Mouse (Mus musculus) midbrain, embryonic 13.5 days (tissue): ENCODE results near the gene Pnmt. TPM values are rescaled to one million over a fixed set of nuclear protein-coding genes. Genes with fewer than 3 reads are reported as not detected.

Experiments
- ATAC-seq: fragments of 200-750 bp; cut with Nextera tagmentation; 2 replicates; pipeline ENCODE4 v1.8.0; 2017; ENCODE audit warnings: mild to moderate bottlenecking, moderate TSS enrichment, moderate library complexity
- H3K27ac ChIP-seq: fragments of 300-500 bp; sonication (generic); 2 replicates; pipeline ENCODE4 v1.5.1; 2015; ENCODE audit warnings: inconsistent platforms, mild to moderate bottlenecking, moderate library complexity
- H3K27me3 ChIP-seq: fragments of 300-500 bp; sonication (generic); 2 replicates; pipeline ENCODE4 v1.6.1; 2015; ENCODE audit warnings: mild to moderate bottlenecking, inconsistent platforms
- H3K36me3 ChIP-seq: fragments of 300-500 bp; sonication (generic); 2 replicates; pipeline ENCODE4 v1.6.1; 2015; ENCODE audit warnings: mild to moderate bottlenecking, inconsistent platforms
- H3K4me1 ChIP-seq: fragments of 300-500 bp; sonication (generic); replicated peaks from 2 replicates; pipeline ENCODE4 v1.6.1; 2015; ENCODE audit warnings: inconsistent platforms
- H3K4me2 ChIP-seq: fragments of 300-500 bp; sonication (generic); replicated peaks from 2 replicates; pipeline ENCODE4 v1.6.1; 2015; ENCODE audit warnings: moderate library complexity, mild to moderate bottlenecking, inconsistent platforms
- H3K4me3 ChIP-seq: fragments of 300-500 bp; sonication (generic); replicated peaks from 2 replicates; pipeline ENCODE4 v1.5.1; 2015; ENCODE audit warnings: mild to moderate bottlenecking, inconsistent platforms
- H3K9ac ChIP-seq: fragments of 300-500 bp; sonication (generic); replicated peaks from 2 replicates; pipeline ENCODE4 v1.6.1; 2015; ENCODE audit warnings: mild to moderate bottlenecking, inconsistent platforms
- H3K9me3 ChIP-seq: fragments of 300-500 bp; sonication (generic); 2 replicates; pipeline ENCODE4 v1.6.1; 2016; ENCODE audit warnings: mild to moderate bottlenecking, inconsistent platforms
- WGBS: fragments of 180-500 bp; shearing (Covaris S2); methylation state at CpG from one replicate; pipeline ENCODE4 v1.1.7; 2015; 5-methylcytosine and 5-hydroxymethylcytosine counted together
- polyA plus RNA-seq: library from polyadenylated mRNA; unstranded; fragments of >200 nt; fragmentation: Nextera tagmentation; extraction: Ambion mirVana; gene quantifications from 2 replicates; pipeline ENCODE4 v1.2.1, GENCODE M21; 2015

The Pnmt gene
- polyA plus RNA-seq, 1 experiment from 2014 or later = 0.23 TPM

DNA sequence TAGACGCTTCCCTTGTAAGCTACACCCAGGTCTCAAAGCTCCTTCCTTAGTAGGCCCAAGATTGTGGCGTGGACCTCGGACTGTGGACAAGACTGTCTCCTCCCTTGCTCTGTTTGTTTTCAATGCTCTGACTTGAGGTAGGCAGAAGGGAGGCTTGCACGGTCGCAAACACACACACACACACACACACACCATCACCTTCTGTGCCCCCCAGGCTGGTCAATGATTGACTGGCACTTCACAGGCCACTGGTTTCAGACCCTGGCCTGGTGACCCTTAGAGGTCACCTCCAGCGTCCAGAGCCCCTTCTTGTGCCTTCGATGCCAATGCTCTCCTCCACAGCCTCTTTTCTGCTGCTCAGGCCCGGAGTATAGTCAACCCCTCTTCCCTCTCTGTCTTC lies 22.6 kb downstream of the Pnmt start:
- H3K4me2 ChIP-seq = peak overlapping the region; percentile 21; the same call in 1 of the 2 replicates
- H3K4me1 ChIP-seq = peaks cover 32% of the 10 kb centered on the region
- H3K9ac ChIP-seq = no peak overlapping the region; the same call in 1 of the 2 replicates
- no peak overlapping the region for H3K4me3 ChIP-seq
- no peaks in the 10 kb centered on the region for H3K9me3 ChIP-seq
- H3K27ac ChIP-seq = no peak overlapping the region
- H3K27me3 ChIP-seq = peaks cover 45% of the 10 kb centered on the region
- no peak for ATAC-seq
- WGBS = 51% methylated on average over 8 of the region's 8 CpGs
- no peaks in the 10 kb centered on the region for H3K36me3 ChIP-seq

DNA sequence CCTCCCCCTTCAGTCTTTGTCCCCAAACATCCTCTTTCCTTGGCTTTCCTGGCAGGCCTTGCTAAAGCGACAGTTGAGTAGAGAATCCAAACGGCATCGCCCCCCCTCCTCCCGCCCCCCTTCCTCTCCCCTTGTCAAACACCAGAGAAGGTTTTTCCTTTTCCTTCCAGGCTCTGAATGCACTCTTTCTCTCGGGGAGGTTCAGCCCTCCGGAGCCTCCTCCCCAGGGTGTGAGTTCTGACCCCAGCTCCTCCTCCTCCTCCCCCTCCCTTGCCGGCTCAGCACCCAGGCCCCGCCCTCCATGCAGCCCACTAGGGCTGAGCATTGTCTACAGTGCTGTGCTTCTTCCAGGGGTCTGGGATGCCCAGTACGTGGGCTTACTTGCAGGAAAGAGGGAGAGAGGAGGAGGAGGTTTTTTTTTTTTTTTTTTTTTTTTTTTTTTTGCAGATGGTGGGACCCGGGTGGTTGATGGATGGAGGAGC lies 23.1 kb downstream of the Pnmt start:
- H3K4me3 ChIP-seq = no peak overlapping the region
- no peak overlapping the region for H3K27ac ChIP-seq
- H3K4me1 ChIP-seq = peaks cover 37% of the 10 kb centered on the region
- no peaks in the 10 kb centered on the region for H3K9me3 ChIP-seq
- no peak overlapping the region; the same call in 1 of the 2 replicates for H3K9ac ChIP-seq
- WGBS = 3% methylated on average over 10 of the region's 10 CpGs
- ATAC-seq = peak; percentile 49; the same call in 1 of the 2 replicates
- H3K4me2 ChIP-seq = peak overlapping the region; percentile 21
- no peaks in the 10 kb centered on the region for H3K36me3 ChIP-seq
- H3K27me3 ChIP-seq = peaks cover 48% of the 10 kb centered on the region

DNA sequence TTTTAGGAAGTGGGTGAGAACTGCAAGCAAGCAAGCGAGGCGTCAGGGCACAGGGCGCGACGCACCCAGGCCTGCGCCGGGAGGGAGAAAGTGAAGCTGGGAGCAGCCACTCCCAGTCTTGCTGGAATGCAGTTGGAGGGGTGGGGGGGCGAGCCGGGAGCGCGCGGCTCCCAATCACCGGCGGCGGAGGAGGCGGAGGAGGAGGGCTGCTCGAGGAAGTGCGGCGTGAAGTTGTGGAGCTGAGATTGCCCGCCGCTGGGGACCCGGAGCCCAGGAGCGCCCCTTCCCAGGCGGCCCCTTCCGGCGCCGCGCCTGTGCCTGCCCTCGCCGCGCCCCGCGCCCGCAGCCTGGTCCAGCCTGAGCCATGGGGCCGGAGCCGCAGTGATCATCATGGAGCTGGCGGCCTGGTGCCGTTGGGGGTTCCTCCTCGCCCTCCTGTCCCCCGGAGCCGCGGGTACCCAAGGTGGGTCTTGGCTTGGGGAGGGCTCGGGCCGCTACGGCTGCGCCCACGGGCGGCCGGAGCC lies 26.1 kb downstream of the Pnmt start, which contains the start of gene Erbb2:
Gene Erbb2 (plus strand): TSS at position 198 of the 524 bp plus-strand sequence.
- Histone ChIP-seq H3K27me3 (peaks cover 48% of the 10 kb centered on the region), H3K4me2 (peak within 1 kb of the TSS; percentile 98), H3K4me3 (peak within 1 kb of the TSS; percentile 66), H3K4me1 (peaks cover 37% of the 10 kb centered on the region), H3K9me3 (no peaks in the 10 kb centered on the region), H3K36me3 (no peaks in the 10 kb centered on the region), H3K27ac (peak within 1 kb of the TSS; percentile 65), H3K9ac (peak within 1 kb of the TSS; percentile 78)
- under 1% methylated on average over 31 of the region's 49 CpGs for WGBS
- peak; percentile 72 for ATAC-seq

DNA sequence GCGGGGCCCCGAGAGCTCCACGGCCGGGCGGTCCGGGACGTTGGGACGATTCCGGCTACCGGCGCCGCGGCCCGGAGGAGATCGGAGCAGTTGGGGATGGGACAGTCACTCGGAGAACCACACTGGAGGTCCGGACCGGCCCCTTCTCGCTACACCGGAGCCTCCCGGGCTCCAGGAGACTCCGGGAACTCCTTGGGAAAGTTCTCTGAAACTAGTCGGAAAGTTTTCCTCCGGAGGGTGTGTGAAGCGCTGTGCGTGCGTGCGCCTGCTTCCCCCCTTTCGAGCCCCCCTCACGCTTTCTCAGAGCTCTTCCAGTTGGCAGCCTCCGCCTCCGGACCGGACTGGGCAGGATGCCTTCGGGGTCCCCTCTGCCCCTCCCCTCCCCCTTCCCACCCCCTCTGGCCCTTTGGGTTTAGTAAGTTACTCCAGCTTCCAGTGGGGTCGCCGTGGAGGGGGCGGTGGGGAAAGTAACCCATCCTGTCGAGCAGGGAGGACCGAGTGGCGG lies 26.6 kb downstream of the Pnmt start:
- Histone ChIP-seq H3K4me3 (peak overlapping the region; percentile 66), H3K4me2 (peak overlapping the region; percentile 98), H3K9ac (peak overlapping the region; percentile 78), H3K4me1 (peaks cover 37% of the 10 kb centered on the region), H3K9me3 (no peaks in the 10 kb centered on the region), H3K27ac (peak overlapping the region; percentile 65), H3K27me3 (peaks cover 48% of the 10 kb centered on the region), H3K36me3 (no peaks in the 10 kb centered on the region)
- 0% methylated on average over 39 of the region's 40 CpGs for WGBS
- peak; percentile 46 for ATAC-seq

DNA sequence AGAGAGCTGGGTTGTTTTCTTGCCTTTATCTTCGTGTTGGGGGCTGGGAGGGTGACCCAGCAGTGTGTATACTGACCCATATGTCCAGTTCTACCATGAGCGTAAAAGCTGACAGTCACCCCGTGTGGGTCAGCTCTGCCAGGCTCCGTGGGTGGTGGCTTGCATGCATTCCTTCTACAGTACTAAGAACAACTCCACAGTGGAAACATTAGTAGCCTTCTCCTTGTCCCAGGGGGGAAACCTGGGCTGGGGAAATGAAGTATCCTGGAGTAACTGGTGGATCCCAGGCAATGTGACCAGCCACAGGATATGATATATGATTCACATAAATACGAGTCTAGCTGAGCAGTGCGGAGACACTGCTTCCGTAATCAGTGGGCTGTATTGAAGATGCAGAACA lies 27.5 kb downstream of the Pnmt start:
- Histone ChIP-seq H3K27ac (no peak overlapping the region), H3K4me2 (peak overlapping the region; percentile 98), H3K9me3 (no peaks in the 10 kb centered on the region), H3K4me3 (peak overlapping the region; percentile 66), H3K4me1 (peaks cover 37% of the 10 kb centered on the region), H3K36me3 (no peaks in the 10 kb centered on the region), H3K27me3 (peaks cover 48% of the 10 kb centered on the region), H3K9ac (no peak overlapping the region; the same call in 1 of the 2 replicates)
- no peak for ATAC-seq
- 35% methylated on average over 7 of the region's 7 CpGs for whole genome bisulfite sequencing

DNA sequence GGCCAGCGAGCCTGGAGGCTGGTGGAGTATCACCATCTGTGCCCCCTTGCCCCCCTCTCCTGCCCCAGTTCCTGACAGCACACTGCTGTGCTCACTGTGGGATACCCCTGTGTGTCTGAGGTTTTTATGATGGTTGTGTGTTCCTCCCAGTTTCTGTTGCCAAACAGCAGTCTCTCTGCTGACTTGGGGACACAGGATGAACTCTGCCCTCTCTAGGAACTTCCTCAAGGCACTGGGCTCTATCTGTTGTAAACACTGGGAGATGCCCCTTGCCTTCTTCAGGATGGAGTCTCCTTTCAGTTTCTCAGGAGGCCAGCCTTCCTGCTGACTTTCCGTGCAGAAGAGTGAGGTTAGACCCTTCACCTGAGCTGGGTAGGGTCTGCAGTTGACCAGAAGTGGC lies 27.9 kb downstream of the Pnmt start:
- Histone ChIP-seq H3K9me3 (no peaks in the 10 kb centered on the region), H3K4me2 (peak overlapping the region; percentile 98), H3K27me3 (peaks cover 48% of the 10 kb centered on the region), H3K36me3 (no peaks in the 10 kb centered on the region), H3K4me3 (no peak overlapping the region), H3K9ac (no peak overlapping the region; the same call in 1 of the 2 replicates), H3K27ac (no peak overlapping the region), H3K4me1 (peaks cover 32% of the 10 kb centered on the region)
- ATAC-seq = no peak
- 22% methylated on average over 2 of the region's 2 CpGs for WGBS

DNA sequence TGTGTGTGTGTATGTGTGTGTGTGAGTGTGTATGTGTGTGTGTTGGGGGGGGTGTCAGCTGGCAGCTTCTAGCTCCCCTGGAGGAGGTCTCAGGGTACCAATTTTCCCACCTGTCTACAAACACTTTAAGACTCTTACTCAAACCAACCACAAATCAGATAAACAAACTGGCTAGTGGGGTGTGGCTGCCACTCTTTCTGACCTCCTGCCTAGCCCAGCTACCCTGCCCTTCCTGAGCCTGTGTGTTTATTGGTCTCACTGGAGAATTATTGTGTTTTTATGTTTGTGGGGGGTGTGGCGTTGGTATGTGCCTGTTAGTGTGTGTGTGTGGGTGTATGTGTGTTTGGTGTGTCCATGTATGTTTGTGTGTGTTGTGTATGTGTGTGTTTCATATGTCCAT lies 30.8 kb downstream of the Pnmt start:
- no peak overlapping the region for H3K4me2 ChIP-seq
- ATAC-seq = no peak
- H3K4me3 ChIP-seq = no peak overlapping the region
- H3K27me3 ChIP-seq = peaks cover 27% of the 10 kb centered on the region
- H3K9me3 ChIP-seq = no peaks in the 10 kb centered on the region
- no peak overlapping the region for H3K27ac ChIP-seq
- no peak overlapping the region for H3K9ac ChIP-seq
- 81% methylated on average over 1 of the region's 1 CpGs for WGBS
- no peaks in the 10 kb centered on the region for H3K36me3 ChIP-seq
- peaks cover 23% of the 10 kb centered on the region for H3K4me1 ChIP-seq

DNA sequence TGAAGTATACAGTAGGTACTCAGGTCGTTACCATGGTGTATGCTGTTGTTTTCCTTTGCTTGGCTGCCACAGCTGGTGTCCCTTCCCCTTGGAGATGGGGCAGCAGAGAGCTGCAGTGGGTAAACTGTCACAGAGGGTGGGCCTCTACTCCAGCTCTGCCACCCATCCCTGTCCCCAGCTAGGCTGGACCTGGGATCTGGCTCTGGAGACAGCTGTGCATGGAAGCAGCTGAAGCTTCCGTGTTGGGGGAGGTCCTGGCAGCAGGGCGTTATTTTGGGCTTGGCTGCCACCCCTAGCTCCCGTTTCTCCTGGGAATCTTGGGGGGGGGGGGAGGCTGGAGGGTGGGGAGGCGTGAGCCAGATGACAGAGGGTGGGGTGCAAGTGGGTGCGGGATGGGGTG lies 32.0 kb downstream of the Pnmt start:
- Histone ChIP-seq H3K9me3 (no peaks in the 10 kb centered on the region), H3K4me3 (no peak overlapping the region), H3K27ac (no peak overlapping the region), H3K4me2 (no peak overlapping the region), H3K27me3 (peaks cover 16% of the 10 kb centered on the region), H3K36me3 (peaks cover 4% of the 10 kb centered on the region; the same call in 1 of the 2 replicates), H3K4me1 (peaks cover 11% of the 10 kb centered on the region), H3K9ac (no peak overlapping the region)
- WGBS = 76% methylated on average over 5 of the region's 6 CpGs
- ATAC-seq = no peak

DNA sequence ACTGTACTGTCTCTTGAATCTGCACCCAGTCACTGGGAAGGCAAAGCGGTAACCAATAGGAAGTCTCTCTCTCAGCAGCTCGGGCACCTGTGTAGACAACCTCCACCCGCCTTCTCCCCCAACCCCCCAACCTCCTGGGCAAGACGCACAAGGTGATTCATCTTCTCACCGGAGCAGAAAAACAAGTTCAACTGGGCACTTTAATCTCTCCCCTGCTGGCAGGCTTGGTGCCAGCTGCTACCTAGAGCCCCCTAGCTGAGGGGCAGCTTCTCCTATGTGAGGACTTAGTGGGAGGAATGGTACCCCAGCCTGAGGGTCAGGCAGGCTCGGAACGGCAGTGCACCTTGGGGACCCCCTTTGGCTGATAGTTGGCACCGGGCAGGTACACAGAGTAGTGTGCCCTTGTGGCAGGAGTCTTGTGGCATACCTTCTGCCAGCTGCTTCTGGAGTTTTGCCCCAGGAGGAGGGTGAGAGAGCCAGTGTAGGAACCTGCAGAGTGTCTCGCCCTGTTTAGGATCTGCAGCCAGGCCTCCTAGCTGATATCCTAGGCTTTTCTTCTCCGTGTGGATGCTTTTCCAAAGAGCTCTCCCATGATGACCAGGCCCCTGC lies 32.8 kb downstream of the Pnmt start:
- ATAC-seq = no peak
- no peak overlapping the region for H3K4me3 ChIP-seq
- H3K27me3 ChIP-seq = peaks cover 9% of the 10 kb centered on the region
- H3K9ac ChIP-seq = no peak overlapping the region
- H3K4me2 ChIP-seq = no peak overlapping the region
- peaks cover 4% of the 10 kb centered on the region for H3K4me1 ChIP-seq
- H3K36me3 ChIP-seq = peaks cover 4% of the 10 kb centered on the region; the same call in 1 of the 2 replicates
- WGBS = 85% methylated on average over 10 of the region's 10 CpGs
- H3K9me3 ChIP-seq = no peaks in the 10 kb centered on the region
- H3K27ac ChIP-seq = no peak overlapping the region

DNA sequence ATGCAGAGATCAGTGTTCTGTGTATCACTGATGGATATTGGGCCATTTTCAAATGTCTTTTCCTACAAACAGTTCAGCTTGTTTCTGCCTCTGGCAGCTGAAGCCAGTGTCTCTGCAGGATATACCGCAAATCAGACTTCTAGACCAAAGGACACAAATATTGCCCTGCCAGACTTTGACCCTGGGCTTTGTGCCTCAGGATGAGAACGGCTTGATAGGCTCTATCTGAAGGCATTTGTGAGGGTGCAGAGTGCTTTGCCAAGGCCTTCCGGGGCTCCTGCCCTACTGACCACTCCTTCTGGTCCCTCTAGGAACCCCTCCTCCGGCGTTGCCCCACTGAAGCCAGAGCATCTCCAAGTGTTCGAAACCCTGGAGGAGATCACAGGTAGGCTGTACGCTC lies 40.3 kb downstream of the Pnmt start:
- WGBS = 94% methylated on average over 7 of the region's 7 CpGs
- no peak overlapping the region for H3K27ac ChIP-seq
- H3K9me3 ChIP-seq = no peaks in the 10 kb centered on the region
- H3K9ac ChIP-seq = no peak overlapping the region
- no peak for ATAC-seq
- no peaks in the 10 kb centered on the region for H3K27me3 ChIP-seq
- H3K4me1 ChIP-seq = no peaks in the 10 kb centered on the region
- no peak overlapping the region for H3K4me3 ChIP-seq
- H3K36me3 ChIP-seq = peaks cover 9% of the 10 kb centered on the region; the same call in 1 of the 2 replicates
- no peak overlapping the region for H3K4me2 ChIP-seq

DNA sequence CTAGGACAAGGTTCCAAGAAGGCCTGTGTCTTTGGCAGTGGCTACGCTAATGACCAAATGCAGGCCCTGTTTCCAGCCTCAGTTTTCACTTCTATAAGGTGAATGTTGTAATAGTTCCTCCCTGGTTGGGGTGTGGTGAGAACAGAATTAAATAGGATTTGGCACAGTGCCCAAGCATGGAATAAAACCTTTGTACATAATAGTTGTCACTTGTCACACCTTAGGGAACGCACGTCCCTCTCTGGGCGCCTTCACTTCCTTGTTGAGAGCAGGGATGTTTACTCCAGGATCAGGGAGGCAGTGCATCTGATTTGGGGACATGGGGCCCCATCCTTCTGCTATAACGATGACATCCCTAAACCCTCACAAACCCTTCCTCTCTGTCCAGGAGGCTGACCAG lies 42.2 kb downstream of the Pnmt start:
- 88% methylated on average over 5 of the region's 5 CpGs for WGBS
- no peaks in the 10 kb centered on the region for H3K27me3 ChIP-seq
- ATAC-seq = no peak
- H3K27ac ChIP-seq = no peak overlapping the region
- H3K9me3 ChIP-seq = no peaks in the 10 kb centered on the region
- 0 out of 2 replicates have a peak, but pooled peaks cover 8% of the 10 kb centered on the region for H3K36me3 ChIP-seq
- no peak overlapping the region for H3K4me2 ChIP-seq
- H3K4me1 ChIP-seq = no peaks in the 10 kb centered on the region
- no peak overlapping the region for H3K9ac ChIP-seq
- H3K4me3 ChIP-seq = no peak overlapping the region

DNA sequence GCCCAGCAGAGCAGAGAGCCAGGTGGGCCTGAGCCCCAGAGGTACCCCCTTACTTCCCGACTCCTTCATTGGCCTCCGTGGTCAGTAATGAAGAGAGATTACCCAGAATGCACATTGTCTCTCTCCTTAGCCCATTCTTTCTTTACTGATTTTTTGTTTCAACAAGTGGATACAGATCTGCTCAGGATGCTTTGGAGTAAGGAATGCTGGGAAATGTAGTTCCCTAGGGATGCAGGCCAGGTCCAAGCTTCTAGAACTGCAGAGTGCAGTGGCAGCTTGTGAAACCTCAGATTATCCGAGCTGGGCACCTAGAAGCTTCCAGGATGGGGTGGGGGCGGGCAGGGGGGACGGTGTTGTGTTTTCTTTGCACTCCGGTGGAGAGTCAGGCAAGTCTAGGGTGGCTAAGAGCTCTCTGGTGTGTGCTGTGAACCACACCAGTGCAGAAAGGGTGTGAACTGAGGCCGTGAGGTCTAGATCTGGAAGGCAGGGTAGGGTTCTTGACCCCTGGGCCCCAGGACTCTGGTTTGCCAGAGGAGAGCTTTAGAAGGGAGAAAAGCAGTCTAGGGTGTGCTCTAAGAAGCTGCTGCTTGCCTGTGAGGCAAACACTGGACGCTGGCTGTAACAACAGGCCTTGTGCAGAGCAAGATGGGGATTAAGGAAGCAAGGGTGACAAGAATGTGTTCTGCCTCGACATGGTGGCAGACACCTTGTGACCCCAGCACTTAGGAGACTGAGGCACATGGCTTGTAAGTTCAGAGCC lies 45.7 kb downstream of the Pnmt start:
- WGBS = 76% methylated on average over 9 of the region's 9 CpGs
- Histone ChIP-seq H3K4me2 (no peak overlapping the region), H3K4me1 (no peaks in the 10 kb centered on the region), H3K27me3 (no peaks in the 10 kb centered on the region), H3K9ac (no peak overlapping the region), H3K27ac (no peak overlapping the region), H3K4me3 (no peak overlapping the region), H3K9me3 (no peaks in the 10 kb centered on the region), H3K36me3 (peaks cover 26% of the 10 kb centered on the region)
- ATAC-seq = no peak
